Mouse (Mus musculus) monocyte, adult 5-6 weeks (primary cell): ENCODE results near the gene Olfr748. TPM values are rescaled to one million over a fixed set of nuclear protein-coding genes. Genes with fewer than 3 reads are reported as not detected.
"Not testable (repeated sequence)": the region's sequence is repeated elsewhere in the genome, so short reads cannot be mapped to it uniquely, and the experiment has no call there.

Source experiments
- ATAC-seq: fragments of 153-309, 156-312 bp; replicated peaks from 2 replicates; pipeline ENCODE4 v1.8.0; 2017; ENCODE audit warnings: mild to moderate bottlenecking; ENCODE audit not compliant: low TSS enrichment, insufficient number of reproducible peaks, severe bottlenecking, poor library complexity, low FRiP score
- total RNA-seq: library from RNA; stranded (forward); fragments of 200-1000, 200-491, 200-594 nt; gene quantifications from 3 replicates; pipeline ENCODE4 v1.2.3, GENCODE M21; 2017

The Olfr748 gene
- not detected in 3 replicates for total RNA-seq

DNA sequence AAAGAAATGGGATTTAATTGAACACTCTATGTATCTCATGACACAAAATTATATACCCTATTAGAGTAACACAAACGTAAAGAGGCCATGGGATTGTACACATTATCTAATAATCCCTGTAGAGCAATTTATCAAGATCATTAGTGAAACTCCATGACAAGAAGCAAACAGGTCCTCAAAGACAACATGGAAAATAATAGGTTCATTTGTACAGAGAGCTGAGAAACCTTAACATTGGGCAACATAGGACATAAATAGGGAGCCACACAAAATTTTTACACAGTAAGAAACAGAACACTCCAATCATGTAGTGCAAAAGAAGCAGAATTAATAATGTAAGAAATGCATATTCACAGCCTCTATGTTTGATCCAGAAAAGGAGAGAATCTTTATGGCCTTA, at the start of gene Olfr748:
TSS of gene Olfr748 (plus strand) at position 301 of the 400 bp plus-strand sequence.
- ATAC-seq, result no peak

DNA sequence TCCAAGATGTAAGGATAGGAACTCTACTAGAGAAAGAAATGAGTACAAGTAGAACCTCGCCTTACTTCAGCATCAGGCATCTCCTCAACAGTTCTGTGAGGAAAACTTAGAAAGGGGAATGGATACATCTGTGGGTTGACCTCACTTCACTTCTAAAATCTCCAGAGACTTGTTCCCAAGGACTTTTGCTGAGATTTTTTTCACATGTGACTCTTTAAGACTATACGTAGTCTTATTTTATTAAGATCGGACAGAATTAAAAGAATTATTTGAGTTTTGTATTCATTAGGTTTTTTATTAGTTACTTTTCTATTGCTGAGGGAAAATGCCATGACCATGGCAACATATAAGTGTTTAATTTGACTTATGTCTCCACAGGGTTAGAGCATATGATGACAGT, 14.1 kb upstream of the Olfr748 start, which contains the start of gene Olfr747:
TSS of gene Olfr747 (minus strand) at position 101 of the 400 bp plus-strand sequence.
- ATAC-seq, result no peak

DNA sequence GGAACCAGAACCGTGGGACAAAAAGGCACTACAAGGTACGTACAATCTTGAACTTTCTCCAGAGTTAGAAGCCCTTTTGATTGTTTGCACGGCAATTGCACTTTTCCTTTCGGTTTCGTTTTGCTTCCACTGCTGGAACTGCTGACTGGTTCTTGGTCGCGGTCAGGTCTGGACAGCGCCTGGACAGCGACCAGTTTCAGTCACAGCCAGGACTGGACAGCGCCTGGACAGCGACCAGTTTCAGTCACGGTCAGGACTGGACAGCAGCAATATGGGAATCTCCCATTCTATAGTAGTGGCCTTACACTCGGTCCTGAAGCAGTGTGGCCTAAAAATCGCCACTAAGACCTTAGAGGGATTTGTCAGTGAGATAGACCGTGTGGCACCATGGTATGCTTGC, 12.7 kb downstream of the Olfr748 start:
- ATAC-seq, result not testable (repeated sequence)

- ATAC-seq, result not testable (repeated sequence)
Observed at GRCm38 (mm10) chr14:50722371-50722770, 15.2 kb downstream of the Olfr748 start.

DNA sequence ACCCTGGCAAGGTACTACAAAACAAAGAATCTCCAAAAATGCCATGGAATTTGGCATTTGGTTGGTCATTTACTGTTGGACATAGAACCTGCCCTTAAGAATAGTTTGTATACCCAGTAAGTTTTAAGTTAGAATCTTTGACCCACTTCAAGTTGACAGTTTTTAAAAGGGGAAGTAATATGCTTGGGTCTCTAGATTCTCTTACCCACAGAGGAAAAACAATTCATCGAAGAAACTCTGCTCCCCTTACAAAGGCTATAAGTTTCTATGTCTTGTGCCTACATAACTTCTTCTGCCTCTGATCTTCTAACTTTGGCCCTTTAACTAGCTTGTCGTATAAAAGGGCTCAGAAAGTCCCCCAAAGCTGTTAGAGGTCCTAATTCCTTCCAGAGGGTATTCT, 33.2 kb downstream of the Olfr748 start:
- no peak for ATAC-seq

- no peak for ATAC-seq
Observed at GRCm38 (mm10) chr14:50741584-50741983, 34.4 kb downstream of the Olfr748 start.

GRCm38 (mm10) chr14:50744994-50745393, 37.8 kb downstream of the Olfr748 start, which contains the start of gene Olfr749:
Gene Olfr749 (minus strand): TSS chr14:50745094.
- no peak for ATAC-seq

DNA sequence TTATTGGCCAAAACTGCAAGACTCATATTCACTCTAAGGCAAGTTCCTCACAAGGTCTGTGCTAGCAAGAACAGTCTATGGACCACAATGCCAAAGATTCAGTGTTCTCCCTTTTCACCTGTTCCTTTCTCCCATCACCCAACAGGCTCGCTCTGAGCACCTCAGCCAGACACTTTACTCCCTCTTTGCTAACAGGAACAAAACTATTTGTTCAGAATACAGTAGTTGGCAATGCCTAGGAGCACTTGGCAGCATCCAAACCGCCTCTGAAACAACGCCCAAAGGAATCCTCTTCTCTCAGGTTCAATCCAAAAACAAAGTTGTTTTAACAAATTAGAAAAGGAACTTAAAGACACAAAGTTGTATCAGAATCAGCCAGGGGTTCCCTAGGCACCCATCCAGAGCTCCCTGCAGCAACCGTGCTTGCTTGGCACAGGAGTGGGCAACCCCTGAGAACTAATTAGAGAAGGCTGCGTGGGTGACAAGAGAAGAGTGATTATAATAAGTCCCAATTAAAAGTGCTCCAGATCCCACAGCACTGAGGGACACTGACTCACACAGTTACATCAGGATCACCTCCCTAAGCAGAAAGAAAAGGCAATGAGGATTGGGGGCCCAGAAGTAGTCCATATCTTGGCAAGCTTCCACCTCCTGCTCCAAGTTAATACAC, 51.4 kb downstream of the Olfr748 start:
- no peak for ATAC-seq

Other genes with a start within 250 kb of the Olfr748 start
- not detected in 3 replicates for gene Olfr741, start 234.6 kb upstream of the Olfr748 start, total RNA-seq
- not detected in 3 replicates for gene Olfr742, start 203.8 kb upstream of the Olfr748 start, total RNA-seq
- not detected in 3 replicates for gene Olfr743, start 185.5 kb upstream of the Olfr748 start, total RNA-seq
- not detected in 3 replicates for gene Olfr744, start 92.5 kb upstream of the Olfr748 start, total RNA-seq
- not detected in 3 replicates for gene Olfr745, start 68.0 kb upstream of the Olfr748 start, total RNA-seq
- not detected in 3 replicates for gene Olfr746, start 60.3 kb upstream of the Olfr748 start, total RNA-seq
- not detected in 3 replicates for gene Olfr747, start 14.2 kb upstream of the Olfr748 start, total RNA-seq
- gene Olfr749, start 37.7 kb downstream of the Olfr748 start, total RNA-seq, result not detected in 3 replicates
- 55.8 to 70.2 TPM (median 65.8 TPM) in 3 replicates for gene Ttc5, start 78.1 kb downstream of the Olfr748 start, total RNA-seq
- not detected in 3 replicates for gene Ccnb1ip1, start 100.4 kb downstream of the Olfr748 start, total RNA-seq
- 85.4 to 96.9 TPM (median 86.6 TPM) in 3 replicates for gene Parp2, start 100.5 kb downstream of the Olfr748 start, total RNA-seq
- 60.9 to 144 TPM (median 125 TPM) in 3 replicates for gene Tep1, start 163.2 kb downstream of the Olfr748 start, total RNA-seq
- gene Klhl33, start 190.1 kb downstream of the Olfr748 start, total RNA-seq, result not detected in 3 replicates
- 51.7 to 66.4 TPM (median 58.2 TPM) in 3 replicates for gene Osgep, start 217.5 kb downstream of the Olfr748 start, total RNA-seq
- gene Apex1, start 217.6 kb downstream of the Olfr748 start, total RNA-seq, result 8.5 to 22.9 TPM (median 11.7 TPM) in 3 replicates
- 34.7 to 50.0 TPM (median 44.9 TPM) in 3 replicates for gene Pip4p1, start 223.5 kb downstream of the Olfr748 start, total RNA-seq
- 61.9 to 69.4 TPM (median 68.2 TPM) in 3 replicates for gene Pnp, start 223.7 kb downstream of the Olfr748 start, total RNA-seq
- gene Gm49342, start 237.1 kb downstream of the Olfr748 start, total RNA-seq, result 8.7 to 29.0 TPM (median 10.8 TPM) in 3 replicates
- gene Pnp2, start 248.6 kb downstream of the Olfr748 start, total RNA-seq, result 1.9 to 3.0 TPM (median 1.9 TPM) in 3 replicates